Comparison of ENCODE assay signal across 10 mouse cellular contexts in the genomic region with DNA sequence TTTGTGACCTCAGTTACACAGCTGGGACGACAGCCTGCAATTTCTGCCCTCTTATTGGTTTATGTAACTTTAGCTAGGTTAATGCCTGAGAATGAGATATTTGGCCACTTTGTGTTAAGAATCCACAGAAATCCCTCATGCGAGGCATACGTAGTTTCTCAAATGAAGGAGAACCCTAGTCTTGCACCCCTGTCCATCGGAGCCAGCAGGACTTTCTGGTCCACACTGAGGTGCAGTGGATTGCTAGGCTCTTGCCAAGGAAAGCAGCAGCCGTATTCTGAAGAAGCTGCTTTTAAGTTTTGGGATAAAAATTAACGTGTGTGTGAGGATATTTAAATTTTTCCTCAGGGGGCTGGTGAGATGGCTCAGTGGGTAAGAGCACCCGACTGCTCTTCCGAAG. TPM values are rescaled to one million over a fixed set of nuclear protein-coding genes. Genes with fewer than 3 reads are reported as not detected.
A peak's percentile ranks its signal among the peaks of the same experiment; 100 is the strongest.
DNase-seq lines count a peak whose midpoint lies in the region; ATAC-seq lines count a peak whose summit lies in the region.
"Had no signal": no experiment of that assay in that cellular context is flagged by ENCODE, and none has a peak within 500 bp of the region (broad histone marks: within the 10 kb centered on the region; RNA-seq: fewer than 3 reads in every experiment).

No protein-coding gene starts in this region.

- H3K36me3 ChIP-seq in lung, embryonic 15.5 days, result peaks cover 28% of the 10 kb centered on the region
- H3K36me3 ChIP-seq in embryonic facial prominence, embryonic 14.5 days (ENCODE audit: control insufficient read depth, insufficient read depth, low read length), result peaks cover 36% of the 10 kb centered on the region
- H3K36me3 ChIP-seq in intestine, embryonic 15.5 days, result peaks cover 14% of the 10 kb centered on the region; the same call in 1 of the 2 replicates
- H3K36me3 ChIP-seq in neural tube, embryonic 12.5 days, result peaks cover 28% of the 10 kb centered on the region

- H3K27ac ChIP-seq in lung, embryonic 15.5 days, result peak overlapping the region; percentile 92; the same call in 1 of the 2 replicates
- H3K27ac ChIP-seq in embryonic facial prominence, embryonic 14.5 days (replicated peaks; ENCODE audit: low read depth, low read length), result no peak overlapping the region; the same call in 1 of the 2 replicates
- peak overlapping the region; percentile 2; the same call in 1 of the 2 replicates for H3K27ac ChIP-seq in intestine, embryonic 15.5 days
- H3K27ac ChIP-seq in neural tube, embryonic 12.5 days, result no peak overlapping the region

- no peaks in the 10 kb centered on the region for H3K9me3 ChIP-seq in lung, embryonic 15.5 days
- H3K9me3 ChIP-seq in embryonic facial prominence, embryonic 14.5 days (ENCODE audit: control insufficient read depth, low read length), result no peaks in the 10 kb centered on the region
- no peaks in the 10 kb centered on the region for H3K9me3 ChIP-seq in intestine, embryonic 15.5 days
- H3K9me3 ChIP-seq in neural tube, embryonic 12.5 days, result no peaks in the 10 kb centered on the region

- 49% methylated on average over 8 of the region's 8 CpGs for WGBS in lung, embryonic 15.5 days
- 51% methylated on average over 8 of the region's 8 CpGs for WGBS in embryonic facial prominence, embryonic 14.5 days
- 52% methylated on average over 8 of the region's 8 CpGs for WGBS in intestine, embryonic 15.5 days
- WGBS in neural tube, embryonic 12.5 days, result 57% methylated on average over 8 of the region's 8 CpGs

- H3K4me2 ChIP-seq in lung, embryonic 15.5 days, result peak overlapping the region; percentile 93
- peak overlapping the region; percentile 88 for H3K4me2 ChIP-seq in embryonic facial prominence, embryonic 14.5 days (ENCODE audit: low read depth, low read length)
- H3K4me2 ChIP-seq in intestine, embryonic 15.5 days (replicated peaks), result peak overlapping the region; percentile 85
- peak overlapping the region; percentile 83 for H3K4me2 ChIP-seq in neural tube, embryonic 12.5 days (replicated peaks)

- no peak overlapping the region for H3K9ac ChIP-seq in lung, embryonic 15.5 days
- H3K9ac ChIP-seq in embryonic facial prominence, embryonic 14.5 days (ENCODE audit: low read depth, low read length), result 0 out of 2 replicates have a peak overlapping the region, but pooled peaks have one; percentile 43
- no peak overlapping the region for H3K9ac ChIP-seq in intestine, embryonic 15.5 days
- no peak overlapping the region for H3K9ac ChIP-seq in neural tube, embryonic 12.5 days

- DNase-seq in lung, postnatal 4 days, result no peak
- no peak for DNase-seq in embryonic facial prominence, embryonic 14.5 days (ENCODE audit: low spot score)
- no peak for DNase-seq in frontal cortex, postnatal 10 days (ENCODE audit: low spot score in 2 of 2)
- no peak for DNase-seq in adrenal gland, adult (ENCODE audit: inconsistent age in 2 of 2, low spot score in 1 of 2)
- DNase-seq: left cerebral cortex, postnatal 4 days; thymus, postnatal 4 days had no signal

- H3K27me3 ChIP-seq in lung, embryonic 15.5 days, result no peaks in the 10 kb centered on the region
- H3K27me3 ChIP-seq in embryonic facial prominence, embryonic 14.5 days (replicated peaks; ENCODE audit: control insufficient read depth, insufficient read depth, low read length), result no peaks in the 10 kb centered on the region
- H3K27me3 ChIP-seq in intestine, embryonic 15.5 days (replicated peaks), result no peaks in the 10 kb centered on the region
- no peaks in the 10 kb centered on the region for H3K27me3 ChIP-seq in neural tube, embryonic 12.5 days (replicated peaks)

- ATAC-seq in lung, embryonic 15.5 days (ENCODE audit: borderline replicate concordance, extremely low read depth, low FRiP score, low TSS enrichment), result no peak
- no peak for ATAC-seq in embryonic facial prominence, embryonic 14.5 days (ENCODE audit: low read depth)
- ATAC-seq in intestine, embryonic 15.5 days, result no peak
- ATAC-seq in neural tube, embryonic 12.5 days (ENCODE audit: low FRiP score, low read depth), result no peak; the same call in 1 of the 2 replicates
- ATAC-seq in megakaryocyte progenitor cell, adult 5-6 weeks (replicated peaks; ENCODE audit: poor library complexity), result no peak

- peaks cover 28% of the 10 kb centered on the region for H3K4me1 ChIP-seq in lung, embryonic 15.5 days
- H3K4me1 ChIP-seq in embryonic facial prominence, embryonic 14.5 days (ENCODE audit: control insufficient read depth, insufficient read depth, low read length), result peaks cover 15% of the 10 kb centered on the region
- peaks cover 21% of the 10 kb centered on the region for H3K4me1 ChIP-seq in intestine, embryonic 15.5 days (replicated peaks)
- peaks cover 19% of the 10 kb centered on the region for H3K4me1 ChIP-seq in neural tube, embryonic 12.5 days

- H3K4me3 ChIP-seq in lung, embryonic 15.5 days, result peak overlapping the region; percentile 85
- H3K4me3 ChIP-seq in embryonic facial prominence, embryonic 14.5 days (ENCODE audit: low read depth, low read length), result peak overlapping the region; percentile 90
- H3K4me3 ChIP-seq in intestine, embryonic 15.5 days (replicated peaks), result peak overlapping the region; percentile 67; the same call in 1 of the 2 replicates
- no peak overlapping the region for H3K4me3 ChIP-seq in neural tube, embryonic 12.5 days

RNA-seq across cellular contexts. Expression of gene Aurkaip1, which starts 0.5 kb away (rescaled TPM):
- 143 and 146 TPM in 2 replicates for polyA plus RNA-seq in lung, embryonic 15.5 days (2015; fragmentation: Nextera tagmentation; extraction: Ambion mirVana)
- polyA plus RNA-seq in embryonic facial prominence, embryonic 14.5 days (2014; fragmentation: Nextera tagmentation; extraction: Ambion mirVana), result 126 and 129 TPM in 2 replicates
- polyA plus RNA-seq in intestine, embryonic 15.5 days (2015; fragmentation: Nextera tagmentation; extraction: Ambion mirVana), result 169 and 171 TPM in 2 replicates
- 142 and 144 TPM in 2 replicates for polyA plus RNA-seq in neural tube, embryonic 12.5 days (2016; fragmentation: Nextera tagmentation; extraction: Ambion mirVana)
- total RNA-seq in megakaryocyte progenitor cell, adult 5-6 weeks (2015), result 107 and 111 TPM in 2 replicates
- 128 and 137 TPM in 2 replicates for total RNA-seq in megakaryocyte progenitor cell, adult 5-6 weeks (2017)

RNA-seq across cellular contexts. Expression of gene Mxra8, which starts 8.9 kb away (rescaled TPM):
- 194 and 223 TPM in 2 replicates for polyA plus RNA-seq in lung, embryonic 15.5 days (2015; fragmentation: Nextera tagmentation; extraction: Ambion mirVana)
- polyA plus RNA-seq in embryonic facial prominence, embryonic 14.5 days (2014; fragmentation: Nextera tagmentation; extraction: Ambion mirVana), result 138 and 142 TPM in 2 replicates
- 76.9 and 81.3 TPM in 2 replicates for polyA plus RNA-seq in intestine, embryonic 15.5 days (2015; fragmentation: Nextera tagmentation; extraction: Ambion mirVana)
- 26.7 and 27.1 TPM in 2 replicates for polyA plus RNA-seq in neural tube, embryonic 12.5 days (2016; fragmentation: Nextera tagmentation; extraction: Ambion mirVana)
- total RNA-seq in megakaryocyte progenitor cell, adult 5-6 weeks (2015), result not detected in 2 replicates
- total RNA-seq in megakaryocyte progenitor cell, adult 5-6 weeks (2017), result not detected in 2 replicates

RNA-seq across cellular contexts. Expression of gene Dvl1, which starts 16.6 kb away (rescaled TPM):
- 14.0 and 14.7 TPM in 2 replicates for polyA plus RNA-seq in lung, embryonic 15.5 days (2015; fragmentation: Nextera tagmentation; extraction: Ambion mirVana)
- 9.7 and 12.0 TPM in 2 replicates for polyA plus RNA-seq in embryonic facial prominence, embryonic 14.5 days (2014; fragmentation: Nextera tagmentation; extraction: Ambion mirVana)
- 9.9 and 11.9 TPM in 2 replicates for polyA plus RNA-seq in intestine, embryonic 15.5 days (2015; fragmentation: Nextera tagmentation; extraction: Ambion mirVana)
- polyA plus RNA-seq in neural tube, embryonic 12.5 days (2016; fragmentation: Nextera tagmentation; extraction: Ambion mirVana), result 26.2 and 32.1 TPM in 2 replicates
- total RNA-seq in megakaryocyte progenitor cell, adult 5-6 weeks (2015), result 9.6 and 9.9 TPM in 2 replicates
- total RNA-seq in megakaryocyte progenitor cell, adult 5-6 weeks (2017), result 12.8 and 13.0 TPM in 2 replicates

RNA-seq across cellular contexts. Expression of gene Ccnl2, which starts 18.3 kb away (rescaled TPM):
- polyA plus RNA-seq in lung, embryonic 15.5 days (2015; fragmentation: Nextera tagmentation; extraction: Ambion mirVana), result 152 and 169 TPM in 2 replicates
- polyA plus RNA-seq in embryonic facial prominence, embryonic 14.5 days (2014; fragmentation: Nextera tagmentation; extraction: Ambion mirVana), result 163 and 175 TPM in 2 replicates
- polyA plus RNA-seq in intestine, embryonic 15.5 days (2015; fragmentation: Nextera tagmentation; extraction: Ambion mirVana), result 132 and 138 TPM in 2 replicates
- 203 and 204 TPM in 2 replicates for polyA plus RNA-seq in neural tube, embryonic 12.5 days (2016; fragmentation: Nextera tagmentation; extraction: Ambion mirVana)
- total RNA-seq in megakaryocyte progenitor cell, adult 5-6 weeks (2015), result 54.0 and 63.6 TPM in 2 replicates
- 80.8 and 88.0 TPM in 2 replicates for total RNA-seq in megakaryocyte progenitor cell, adult 5-6 weeks (2017)

RNA-seq across cellular contexts. Expression of gene Mrpl20, which starts 27.9 kb away (rescaled TPM):
- 193 and 228 TPM in 2 replicates for polyA plus RNA-seq in lung, embryonic 15.5 days (2015; fragmentation: Nextera tagmentation; extraction: Ambion mirVana)
- 199 and 219 TPM in 2 replicates for polyA plus RNA-seq in embryonic facial prominence, embryonic 14.5 days (2014; fragmentation: Nextera tagmentation; extraction: Ambion mirVana)
- 225 and 226 TPM in 2 replicates for polyA plus RNA-seq in intestine, embryonic 15.5 days (2015; fragmentation: Nextera tagmentation; extraction: Ambion mirVana)
- 226 and 242 TPM in 2 replicates for polyA plus RNA-seq in neural tube, embryonic 12.5 days (2016; fragmentation: Nextera tagmentation; extraction: Ambion mirVana)
- total RNA-seq in megakaryocyte progenitor cell, adult 5-6 weeks (2015), result 203 and 210 TPM in 2 replicates
- 70.0 and 102 TPM in 2 replicates for total RNA-seq in megakaryocyte progenitor cell, adult 5-6 weeks (2017)

Comparison
In these comparisons a context has a peak if more than half of its experiments do, and no peak if none do; other contexts are left out.
1. H3K27ac ChIP-seq: peak in lung, embryonic 15.5 days (single experiment) and intestine, embryonic 15.5 days (single experiment); none in embryonic facial prominence, embryonic 14.5 days (single experiment) and neural tube, embryonic 12.5 days (single experiment).
2. Peak in every context shown above with its lines, with median percentiles within 50 percentile points of each other: H3K4me2 ChIP-seq.